Mouse (Mus musculus) CD4-positive, CD25-positive, alpha-beta regulatory T cell (primary cell): ENCODE data around the gene Uchl4. TPM values are rescaled to one million over a fixed set of nuclear protein-coding genes. Genes with fewer than 3 reads are reported as not detected.

Experiments used
- polyA plus RNA-seq: library from polyadenylated mRNA; unstranded; fragments of 100-300 nt; shearing (Covaris generic); gene quantifications from one replicate; pipeline ENCODE4 v1.2.1, GENCODE M21; 2017

The Uchl4 gene
- polyA plus RNA-seq = 11.5 TPM

DNA sequence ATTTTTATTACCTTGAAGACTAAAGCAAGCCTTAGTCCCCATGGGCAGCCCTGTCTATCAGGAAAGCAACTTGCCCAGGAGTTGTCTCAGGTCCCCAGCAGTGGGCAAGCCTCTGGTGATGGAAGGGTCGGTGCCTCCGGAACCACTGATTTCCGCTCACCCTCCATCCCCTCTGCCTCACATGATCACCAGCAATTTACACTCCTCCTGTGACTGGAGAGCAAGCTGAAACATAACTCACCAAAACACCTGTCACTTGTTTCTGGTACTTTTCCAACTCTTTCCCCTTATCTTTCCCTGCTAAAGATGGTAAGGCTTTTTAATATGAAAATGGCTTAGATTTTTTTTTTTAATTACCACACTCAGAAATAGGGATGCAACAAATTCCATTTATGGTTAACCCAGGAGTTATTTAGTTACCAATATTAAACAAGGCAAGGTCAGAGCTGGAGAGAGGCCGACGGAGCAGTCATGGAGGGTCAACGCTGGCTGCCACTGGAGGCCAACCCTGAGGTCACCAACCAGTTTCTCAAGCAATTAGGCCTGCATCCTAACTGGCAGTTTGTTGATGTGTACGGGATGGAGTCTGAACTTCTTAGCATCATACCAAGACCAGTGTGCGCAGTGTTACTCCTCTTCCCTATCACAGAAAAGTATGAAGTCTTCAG lies at the start of gene Uchl4:
Uchl4 (plus strand) TSS at position 434 of the 668 bp plus-strand sequence.

DNA sequence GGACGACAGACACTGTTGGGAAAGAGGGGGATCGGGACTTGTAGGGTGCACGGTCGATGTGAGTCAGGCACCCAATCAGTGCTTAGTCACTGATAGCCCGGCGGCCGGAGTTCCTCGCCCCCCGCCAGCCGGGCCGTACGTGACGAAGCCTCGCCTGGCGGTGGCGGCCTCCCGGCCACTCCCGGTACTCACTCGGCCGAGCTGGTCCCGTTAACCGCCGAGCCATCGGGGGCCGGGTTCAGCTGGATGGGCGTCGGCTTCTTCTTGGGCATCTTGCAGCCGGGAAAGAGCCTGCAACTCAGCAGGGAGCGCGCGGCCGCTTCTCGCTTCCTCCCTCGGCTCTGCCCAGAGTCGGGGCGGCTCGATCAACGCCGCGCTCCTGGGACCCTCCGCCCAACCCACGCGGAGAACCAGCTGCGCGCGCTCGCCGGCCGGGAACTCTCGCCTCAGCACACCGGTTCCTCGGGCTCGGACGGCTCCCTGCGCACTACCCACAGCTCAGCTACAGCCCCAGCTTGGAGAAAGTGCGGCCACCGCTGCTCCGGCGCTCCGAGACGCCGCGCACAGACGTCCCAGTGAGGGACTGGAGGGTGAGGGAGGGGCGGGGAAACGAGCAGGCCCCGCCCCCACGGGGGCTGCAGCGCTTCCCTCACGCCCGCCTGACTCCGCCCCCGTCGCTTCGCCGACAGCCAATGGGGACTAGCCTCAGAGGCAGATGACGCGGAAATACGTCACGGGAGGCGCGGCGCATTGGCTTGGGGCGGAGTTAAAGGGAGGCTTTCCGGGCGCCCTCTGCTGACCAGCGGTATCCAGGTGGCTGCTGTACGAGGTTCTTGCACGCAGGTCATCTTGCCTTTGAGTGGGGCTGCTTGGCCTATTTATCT lies 18.3 kb downstream of the Uchl4 start, which contains the start of gene Map2k1:
Map2k1 (minus strand) TSS at position 611 of the 884 bp plus-strand sequence.

DNA sequence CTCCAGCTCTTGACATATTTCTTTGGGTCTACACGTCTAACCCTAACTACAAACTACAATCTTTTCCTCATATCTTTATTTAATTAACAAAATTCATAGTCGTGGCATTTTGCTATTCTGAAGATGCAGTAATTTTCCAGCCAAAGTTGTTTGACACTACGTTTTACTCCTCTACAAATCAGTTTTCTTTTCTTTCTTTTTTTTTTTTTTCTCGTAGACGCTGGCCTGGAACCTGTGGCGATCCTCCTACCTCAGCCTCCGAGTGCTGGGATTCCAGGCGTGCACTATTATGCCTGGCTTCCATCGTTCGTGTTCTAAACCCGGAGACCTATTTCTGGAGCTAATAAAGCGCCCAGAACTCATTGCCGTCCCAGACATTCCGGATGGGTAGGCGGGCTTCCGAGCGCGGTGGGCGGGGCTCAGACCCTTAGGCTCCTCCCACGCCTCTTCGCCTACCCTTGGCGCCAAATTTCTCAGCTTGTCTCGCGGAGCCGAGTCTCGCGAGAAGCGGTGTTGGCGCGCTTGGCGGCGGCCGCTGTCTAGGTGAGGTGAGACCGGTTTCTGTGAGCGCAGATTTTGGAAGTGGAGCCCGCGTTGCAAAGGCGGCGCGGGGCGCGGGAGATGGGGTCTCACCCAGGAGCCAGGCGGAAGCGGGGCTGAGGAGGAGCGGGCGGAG lies 46.2 kb downstream of the Uchl4 start, which contains the start of gene Tipin:
Tipin (plus strand) TSS at position 477 of the 676 bp plus-strand sequence.

Other genes starting within 250 kb of the Uchl4 start
- 0.12 TPM for gene Smad6, start 213.1 kb upstream of the Uchl4 start, polyA plus RNA-seq
- gene Lctl, start 118.1 kb upstream of the Uchl4 start, polyA plus RNA-seq = not detected
- 3.3 TPM for gene Zwilch, start 62.1 kb upstream of the Uchl4 start, polyA plus RNA-seq
- 1,555 TPM for gene Rpl4, start 61.8 kb upstream of the Uchl4 start, polyA plus RNA-seq
- gene Snapc5, start 55.9 kb upstream of the Uchl4 start, polyA plus RNA-seq = 56.8 TPM
- gene Map2k1, start 18.4 kb downstream of the Uchl4 start, polyA plus RNA-seq = 96.7 TPM
- gene Tipin, start 46.4 kb downstream of the Uchl4 start, polyA plus RNA-seq = 53.0 TPM
- 21.1 TPM for gene Dis3l, start 106.1 kb downstream of the Uchl4 start, polyA plus RNA-seq
- gene Megf11, start 150.4 kb downstream of the Uchl4 start, polyA plus RNA-seq = 0.50 TPM